9 mouse cellular contexts compared by ENCODE assay signal in the genomic region with DNA sequence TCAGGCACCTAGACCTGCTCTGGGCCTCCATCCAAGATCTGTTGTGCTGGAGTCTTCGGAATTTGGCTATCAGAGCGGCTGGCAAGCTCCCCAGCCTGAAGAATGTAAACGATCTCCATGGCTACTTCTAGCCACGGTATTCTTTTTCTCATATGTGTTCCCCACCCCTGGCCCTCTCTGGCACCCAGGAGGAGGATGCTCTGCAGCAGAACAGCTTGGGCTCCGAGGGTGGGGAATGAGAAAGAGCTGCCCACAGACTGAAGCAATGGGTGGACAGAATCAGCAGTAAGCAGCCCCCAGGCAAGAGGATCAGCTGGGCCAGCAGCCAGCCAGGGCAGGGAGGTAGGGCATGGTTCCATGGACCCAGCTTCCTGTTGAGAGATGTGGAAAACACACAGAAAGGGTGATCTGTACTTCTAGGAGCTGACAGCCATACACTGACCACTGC.
DNase-seq lines count a peak whose midpoint lies in the region; ATAC-seq and TF ChIP-seq lines count a peak whose summit lies in the region.
"Had no signal": no experiment of that assay in that cellular context is flagged by ENCODE, and none has a peak within 500 bp of the region (broad histone marks: within the 10 kb centered on the region; RNA-seq: fewer than 3 reads in every experiment).

No protein-coding gene starts in this region.

- H3K9ac ChIP-seq in stomach, embryonic 16.5 days (ENCODE audit: low read length): 0 out of 2 replicates have a peak overlapping the region, but pooled peaks have one; percentile 3
- H3K9ac ChIP-seq: liver, embryonic 15.5 days had no signal

- H3K27me3 ChIP-seq in cerebellum, adult 2 months (ENCODE audit: control insufficient read depth, insufficient read depth, low read length): no peaks in the 10 kb centered on the region
- H3K27me3 ChIP-seq in stomach, embryonic 16.5 days (ENCODE audit: control insufficient read depth, insufficient read depth, low read length): no peaks in the 10 kb centered on the region
- H3K27me3 ChIP-seq: liver, embryonic 15.5 days had no signal

- peak; percentile 42; the same call in 1 of the 2 replicates for ATAC-seq in stomach, embryonic 16.5 days (ENCODE audit: insufficient read depth, low FRiP score)
- no peak for ATAC-seq in erythroid progenitor cell, adult 5-6 weeks (replicated peaks; ENCODE audit: low FRiP score, poor library complexity, severe bottlenecking)

- no peaks in the 10 kb centered on the region for H3K9me3 ChIP-seq in stomach, embryonic 16.5 days (replicated peaks; ENCODE audit: control insufficient read depth, low read length)
- H3K9me3 ChIP-seq: liver, embryonic 15.5 days had no signal

- no peak overlapping the region for H3K4me2 ChIP-seq in stomach, embryonic 16.5 days (ENCODE audit: low read depth, low read length)
- H3K4me2 ChIP-seq: liver, embryonic 15.5 days had no signal

- H3K4me3 ChIP-seq in cerebellum, adult 2 months (replicated peaks; ENCODE audit: insufficient read depth, low read depth, low read length): peak overlapping the region; percentile 11
- H3K4me3 ChIP-seq in stomach, embryonic 16.5 days (replicated peaks; ENCODE audit: low read length): no peak overlapping the region
- H3K4me3 ChIP-seq: liver, embryonic 15.5 days had no signal

- TF ChIP-seq CTCF in cerebellum, adult 2 months (IDR thresholded peaks at IDR 0.05; ENCODE audit: borderline replicate concordance, insufficient read depth, low read depth, low read length): no peak

- DNase-seq in adrenal gland, adult 2 months: peak; percentile 50
- DNase-seq in adrenal gland, adult 18-20 months (ENCODE audit: low spot score in 2 of 2): no peak
- peak; percentile 89 to 92 for DNase-seq in cerebellum, adult 2 months
- DNase-seq in heart, adult 18-20 months: peak; percentile 76 to 78
- DNase-seq in kidney, postnatal 14 days: peak; percentile 48
- DNase-seq in lung, postnatal 25 days (ENCODE audit: low spot score): peak; percentile 75

- no peak for TF ChIP-seq POLR2A in cerebellum, adult 2 months (IDR thresholded peaks at IDR 0.05; ENCODE audit: borderline replicate concordance, insufficient read depth, low read length)

- peaks cover 42% of the 10 kb centered on the region for H3K4me1 ChIP-seq in cerebellum, adult 2 months (ENCODE audit: control insufficient read depth, insufficient read depth, low read length)
- peaks cover 7% of the 10 kb centered on the region for H3K4me1 ChIP-seq in stomach, embryonic 16.5 days (ENCODE audit: control insufficient read depth, insufficient read depth, low read length)
- H3K4me1 ChIP-seq: liver, embryonic 15.5 days had no signal

- no peaks in the 10 kb centered on the region for H3K36me3 ChIP-seq in stomach, embryonic 16.5 days (ENCODE audit: control insufficient read depth, insufficient read depth, low read length)
- H3K36me3 ChIP-seq: liver, embryonic 15.5 days had no signal

- 1% methylated on average over 5 of the region's 5 CpGs for WGBS in cerebellum, adult 2 months
- 14% methylated on average over 5 of the region's 5 CpGs for WGBS in stomach, embryonic 16.5 days

- peak overlapping the region; percentile 12 for H3K27ac ChIP-seq in cerebellum, adult 2 months (ENCODE audit: insufficient read depth, low read length)
- H3K27ac ChIP-seq in stomach, embryonic 16.5 days (ENCODE audit: low read length): peak overlapping the region; percentile 6; the same call in 1 of the 2 replicates
- H3K27ac ChIP-seq: liver, embryonic 15.5 days had no signal

Comparison
In these comparisons a context has a peak if more than half of its experiments do, and no peak if none do; other contexts are left out.
1. DNase-seq: peak in adrenal gland, adult 2 months (single experiment), cerebellum, adult 2 months (2 of 2), heart, adult 18-20 months (2 of 2), kidney, postnatal 14 days (single experiment) and lung, postnatal 25 days (single experiment); none in adrenal gland, adult 18-20 months (0 of 2).